Mouse (Mus musculus) hindbrain, embryonic 10.5 days (tissue): Measurements from ENCODE around the gene Slc50a1. TPM values are rescaled to one million over a fixed set of nuclear protein-coding genes. Genes with fewer than 3 reads are reported as not detected.

ENCODE experiments used
- DNase-seq: peaks from one replicate; pipeline ENCODE4 v3.0.0-alpha.2; 2017; ENCODE audit warnings: low spot score
- H3K27ac ChIP-seq: fragments of 300-500 bp; sonication (generic); 2 replicates; pipeline ENCODE4 v1.5.1; 2016; ENCODE audit warnings: mild to moderate bottlenecking, moderate library complexity
- H3K27me3 ChIP-seq: fragments of 300-500 bp; sonication (generic); 2 replicates; pipeline ENCODE4 v1.6.1; 2016; ENCODE audit warnings: mild to moderate bottlenecking; ENCODE audit not compliant: poor library complexity, insufficient read depth, severe bottlenecking
- H3K36me3 ChIP-seq: fragments of 300-500 bp; sonication (generic); 2 replicates; pipeline ENCODE4 v1.6.1; 2016; ENCODE audit warnings: mild to moderate bottlenecking, moderate library complexity
- H3K4me1 ChIP-seq: fragments of 300-500 bp; sonication (generic); replicated peaks from 2 replicates; pipeline ENCODE4 v1.6.1; 2016; ENCODE audit warnings: mild to moderate bottlenecking
- H3K4me3 ChIP-seq: fragments of 300-500 bp; sonication (generic); 2 replicates; pipeline ENCODE4 v1.5.1; 2016; ENCODE audit warnings: mild to moderate bottlenecking, moderate library complexity
- H3K9me3 ChIP-seq: fragments of 300-500 bp; sonication (generic); 2 replicates; pipeline ENCODE4 v1.6.1; 2016; ENCODE audit warnings: mild to moderate bottlenecking, moderate library complexity
- WGBS: fragments of 180-500 bp; shearing (Covaris S2); methylation state at CpG from one replicate; pipeline ENCODE4 v1.1.7; 2016; 5-methylcytosine and 5-hydroxymethylcytosine counted together
- microRNA counts: library from miRNA; unstranded; fragments of <30 nt; microRNA quantifications from one replicate; lab custom pipeline; 2017
- polyA plus RNA-seq: library from polyadenylated mRNA; unstranded; fragments of >200 nt; fragmentation: Nextera tagmentation; extraction: Ambion mirVana; gene quantifications from 2 replicates; pipeline ENCODE4 v1.2.1, GENCODE M21; 2016

The Slc50a1 gene
- polyA plus RNA-seq, 1 experiment from 2014 or later, result 36.8 TPM

GRCm38 (mm10) chr3:89224796-89225195 lies 45.6 kb downstream of the Slc50a1 start:
- Histone ChIP-seq H3K4me3 (peak overlapping the region; percentile 83), H3K4me1 (peaks cover 86% of the 10 kb centered on the region), H3K9me3 (no peaks in the 10 kb centered on the region), H3K36me3 (peaks cover 57% of the 10 kb centered on the region), H3K27me3 (peaks cover 11% of the 10 kb centered on the region; the same call in 1 of the 2 replicates), H3K27ac (peak overlapping the region; percentile 97)
- no peak for DNase-seq
- WGBS, result 53% methylated on average over 11 of the region's 11 CpGs

GRCm38 (mm10) chr3:89221167-89221566 lies 49.2 kb downstream of the Slc50a1 start:
- Histone ChIP-seq H3K9me3 (no peaks in the 10 kb centered on the region), H3K27ac (0 out of 2 replicates have a peak overlapping the region, but pooled peaks have one; percentile 12), H3K36me3 (peaks cover 81% of the 10 kb centered on the region), H3K4me1 (peaks cover 91% of the 10 kb centered on the region), H3K4me3 (no peak overlapping the region), H3K27me3 (no peaks in the 10 kb centered on the region)
- no peak for DNase-seq
- 73% methylated on average over 5 of the region's 5 CpGs for WGBS

- H3K27ac ChIP-seq, result peak overlapping the region; percentile 19
- no peaks in the 10 kb centered on the region for H3K9me3 ChIP-seq
- 57% methylated on average over 8 of the region's 8 CpGs for WGBS
- no peaks in the 10 kb centered on the region for H3K27me3 ChIP-seq
- no peak overlapping the region for H3K4me3 ChIP-seq
- H3K4me1 ChIP-seq, result peaks cover 91% of the 10 kb centered on the region
- DNase-seq, result peak; percentile 29
- H3K36me3 ChIP-seq, result peaks cover 69% of the 10 kb centered on the region
These were observed 50.8 kb downstream of the Slc50a1 start for GRCm38 (mm10) chr3:89219546-89219945.

- peak overlapping the region; percentile 43 for H3K27ac ChIP-seq
- no peaks in the 10 kb centered on the region for H3K27me3 ChIP-seq
- H3K36me3 ChIP-seq, result peaks cover 56% of the 10 kb centered on the region
- H3K4me1 ChIP-seq, result peaks cover 86% of the 10 kb centered on the region
- H3K4me3 ChIP-seq, result no peak overlapping the region
- no peak for DNase-seq
- WGBS, result 87% methylated on average over 1 of the region's 1 CpGs
- no peaks in the 10 kb centered on the region for H3K9me3 ChIP-seq
These were observed 52.1 kb downstream of the Slc50a1 start for GRCm38 (mm10) chr3:89218271-89218670.

MicroRNAs encoded within 50 kb of the gene (microRNA counts, 519-probe panel; counts per million panel counts)
- 1,255 counts per million, percentile 77 among the panel's probes with 10 or more counts for microRNA mmu-miR-92b (lab: Ali Mortazavi, UCI)

Other genes starting within 250 kb of the Slc50a1 start
- 19.1 and 38.3 TPM in 2 replicates for gene Rusc1, start 177.3 kb downstream of the Slc50a1 start, polyA plus RNA-seq
- gene Gm43738, start 169.5 kb downstream of the Slc50a1 start, polyA plus RNA-seq, result 0.09 TPM in 1 of 2 replicates, not detected in the other
- 383 and 460 TPM in 2 replicates for gene Fdps, start 168.6 kb downstream of the Slc50a1 start, polyA plus RNA-seq
- gene Pklr, start 134.4 kb downstream of the Slc50a1 start, polyA plus RNA-seq, result 4.4 and 6.0 TPM in 2 replicates
- gene Hcn3, start 110.4 kb downstream of the Slc50a1 start, polyA plus RNA-seq, result 7.3 and 9.1 TPM in 2 replicates
- gene Clk2, start 105.8 kb downstream of the Slc50a1 start, polyA plus RNA-seq, result 34.8 and 35.3 TPM in 2 replicates
- gene Scamp3, start 93.1 kb downstream of the Slc50a1 start, polyA plus RNA-seq, result 98.9 and 116 TPM in 2 replicates
- gene Fam189b, start 87.4 kb downstream of the Slc50a1 start, polyA plus RNA-seq, result 30.2 and 38.7 TPM in 2 replicates
- 41.0 and 50.0 TPM in 2 replicates for gene Gba, start 67.6 kb downstream of the Slc50a1 start, polyA plus RNA-seq
- gene Thbs3, start 55.4 kb downstream of the Slc50a1 start, polyA plus RNA-seq, result 65.5 and 74.7 TPM in 2 replicates
- gene Mtx1, start 43.5 kb downstream of the Slc50a1 start, polyA plus RNA-seq, result 228 and 232 TPM in 2 replicates
- gene Muc1, start 41.5 kb downstream of the Slc50a1 start, polyA plus RNA-seq, result 1.1 and 1.8 TPM in 2 replicates
- 276 and 282 TPM in 2 replicates for gene Krtcap2, start 24.6 kb downstream of the Slc50a1 start, polyA plus RNA-seq
- 5.2 and 11.6 TPM in 2 replicates for gene Trim46, start 24.3 kb downstream of the Slc50a1 start, polyA plus RNA-seq
- gene Dpm3, start 11.2 kb downstream of the Slc50a1 start, polyA plus RNA-seq, result 97.0 and 99.4 TPM in 2 replicates
- gene Efna1, start 10.6 kb upstream of the Slc50a1 start, polyA plus RNA-seq, result 16.5 and 17.7 TPM in 2 replicates
- 5.9 and 10.7 TPM in 2 replicates for gene Efna3, start 52.4 kb upstream of the Slc50a1 start, polyA plus RNA-seq
- gene Efna4, start 67.5 kb upstream of the Slc50a1 start, polyA plus RNA-seq, result 22.4 and 23.2 TPM in 2 replicates
- 36.4 and 38.1 TPM in 2 replicates for gene Adam15, start 79.4 kb upstream of the Slc50a1 start, polyA plus RNA-seq
- 0.34 TPM in 1 of 2 replicates, not detected in the other for gene Dcst2, start 91.4 kb upstream of the Slc50a1 start, polyA plus RNA-seq
- 0.09 and 0.33 TPM in 2 replicates for gene Dcst1, start 94.7 kb upstream of the Slc50a1 start, polyA plus RNA-seq
- gene Zbtb7b, start 124.2 kb upstream of the Slc50a1 start, polyA plus RNA-seq, result 0.47 and 0.73 TPM in 2 replicates
- gene Lenep, start 132.2 kb upstream of the Slc50a1 start, polyA plus RNA-seq, result 1.7 TPM in 1 of 2 replicates, not detected in the other
- 28.3 and 31.9 TPM in 2 replicates for gene Flad1, start 141.3 kb upstream of the Slc50a1 start, polyA plus RNA-seq
- gene Cks1b, start 147.8 kb upstream of the Slc50a1 start, polyA plus RNA-seq, result 535 and 648 TPM in 2 replicates
- gene Shc1, start 147.9 kb upstream of the Slc50a1 start, polyA plus RNA-seq, result 58.3 and 68.1 TPM in 2 replicates
- 46.0 and 50.4 TPM in 2 replicates for gene Pygo2, start 159.6 kb upstream of the Slc50a1 start, polyA plus RNA-seq
- gene Pbxip1, start 166.1 kb upstream of the Slc50a1 start, polyA plus RNA-seq, result 21.1 and 21.6 TPM in 2 replicates
- gene Pmvk, start 184.0 kb upstream of the Slc50a1 start, polyA plus RNA-seq, result 71.4 and 87.8 TPM in 2 replicates
- 1.2 TPM in 2 replicates for gene Kcnn3, start 249.6 kb upstream of the Slc50a1 start, polyA plus RNA-seq